Mouse (Mus musculus) CH12.LX (cell line): ENCODE results near the gene Slc35f6.

Source experiments
- CTCF ChIP-seq, 2 experiments: IDR thresholded peaks in 1 of 2; conservative IDR thresholded peaks in 1 of 2; 2 replicates each; pipeline ENCODE4 v1.5.1; 2011 to 2012; ENCODE audit warnings: low read depth in 2 of 2, low read length in 2 of 2, improper control_type of control experiment in 1 of 2, inconsistent platforms in 1 of 2, mild to moderate bottlenecking in 1 of 2, moderate library complexity in 1 of 2
- POLR2A ChIP-seq: IDR thresholded peaks from 2 replicates; pipeline ENCODE4 v1.6.1; 2011; ENCODE audit warnings: low read depth, mild to moderate bottlenecking, improper control_type of control experiment, low read length
- USF1 ChIP-seq: IDR thresholded peaks from 2 replicates; pipeline ENCODE4 v1.6.1; 2014; ENCODE audit warnings: low read depth, mild to moderate bottlenecking, inconsistent platforms, low read length, improper control_type of control experiment

DNA sequence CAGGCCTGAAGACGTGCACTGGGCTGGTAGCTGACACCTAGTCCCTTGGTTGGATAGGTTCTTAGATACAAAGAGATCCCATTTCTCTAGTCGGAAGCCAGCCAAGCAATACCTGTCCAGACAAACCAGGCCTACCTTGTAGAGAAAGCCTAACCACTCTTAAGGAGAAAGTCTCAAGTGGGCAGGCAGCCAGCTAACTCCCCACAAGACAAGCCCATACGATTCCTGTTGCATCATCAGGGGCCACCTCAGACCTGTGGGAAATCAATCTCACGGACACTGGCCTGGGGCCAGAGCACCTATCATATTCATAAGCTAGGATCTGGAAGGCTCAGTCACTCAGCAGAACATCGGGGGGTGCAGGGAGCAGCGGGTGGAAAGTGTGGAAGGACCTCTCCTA, 5.5 kb downstream of the Slc35f6 start:
- TF ChIP-seq POLR2A (no peak), CTCF (conservative IDR thresholded peaks at IDR 0.05 in 1 of 2, IDR thresholded peaks at IDR 0.05 in 1 of 2; ENCODE audit: low read depth in 2 of 2, low read length in 2 of 2) (no peak), USF1 (no peak)
